Mouse (Mus musculus) right cerebral cortex, postnatal 25 days (tissue): ENCODE measurements at regions not wholly inside any gene's neighbourhood (a gene's known extent, or its start where the extent isn't known, plus 50 kb on each side); places are given as distances from the start of the nearest gene placed in this dataset.

Source experiments
- DNase-seq: peaks from one replicate; pipeline ENCODE4 v3.0.0; 2022

DNA sequence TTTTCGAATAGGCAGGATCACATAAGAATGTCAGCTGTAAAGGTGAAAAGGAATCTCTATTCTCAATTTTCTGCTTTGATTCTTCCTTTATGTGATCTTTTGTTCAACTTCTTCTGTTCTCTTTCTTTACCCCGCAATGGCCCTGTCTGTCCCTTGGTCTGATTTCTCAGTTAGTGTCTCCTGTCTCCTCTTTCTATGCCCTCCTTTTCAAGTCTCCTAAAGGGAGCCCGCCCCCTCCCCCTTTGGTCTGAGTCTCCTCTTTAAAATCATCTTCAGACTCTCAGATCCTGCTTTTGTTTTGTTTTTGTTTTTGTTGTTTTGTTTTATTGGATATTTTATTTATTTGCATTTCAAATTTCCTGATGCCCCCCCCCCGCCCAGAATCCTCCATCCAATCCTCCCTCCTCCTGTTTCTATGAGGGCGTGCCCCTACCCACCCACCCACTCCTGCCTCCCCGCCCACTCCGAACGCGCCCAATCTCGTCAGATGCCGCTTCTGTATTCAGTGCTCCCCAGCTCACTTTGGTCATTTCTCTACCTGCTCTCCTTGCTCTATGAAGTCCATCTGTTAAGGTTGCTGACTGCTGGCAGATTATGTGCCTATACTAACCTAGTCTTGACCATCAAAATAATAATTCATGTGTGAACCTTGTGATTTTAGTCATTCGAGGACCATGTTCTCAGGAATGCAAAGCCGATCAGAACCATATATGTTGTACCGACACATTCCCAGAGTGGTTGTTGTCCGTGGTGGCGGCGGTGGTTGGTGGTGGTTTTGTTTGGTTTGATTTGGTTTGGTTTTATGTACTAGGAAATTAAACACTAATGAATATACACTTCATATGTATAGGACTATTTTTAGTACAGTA lies 487.9 kb upstream of the Adam24 start:
- DNase-seq: no peak

DNA sequence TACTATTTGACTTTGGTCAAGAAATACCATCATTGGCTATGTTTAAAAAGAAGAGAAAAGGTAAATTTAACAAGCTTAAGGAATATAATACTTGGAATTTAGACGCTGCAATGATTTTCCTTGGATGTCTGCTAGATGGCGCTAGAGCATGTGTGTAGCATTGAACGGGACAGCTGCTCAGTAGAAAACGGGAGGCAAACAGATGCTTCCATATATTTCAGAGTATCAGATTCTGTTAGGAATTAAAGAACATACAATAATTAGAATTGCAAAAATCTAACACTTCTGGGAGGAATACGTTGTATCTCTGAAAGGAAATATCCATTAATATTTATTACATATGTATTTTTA lies 487.3 kb upstream of the Adam24 start:
- DNase-seq: peak; percentile 9

DNA sequence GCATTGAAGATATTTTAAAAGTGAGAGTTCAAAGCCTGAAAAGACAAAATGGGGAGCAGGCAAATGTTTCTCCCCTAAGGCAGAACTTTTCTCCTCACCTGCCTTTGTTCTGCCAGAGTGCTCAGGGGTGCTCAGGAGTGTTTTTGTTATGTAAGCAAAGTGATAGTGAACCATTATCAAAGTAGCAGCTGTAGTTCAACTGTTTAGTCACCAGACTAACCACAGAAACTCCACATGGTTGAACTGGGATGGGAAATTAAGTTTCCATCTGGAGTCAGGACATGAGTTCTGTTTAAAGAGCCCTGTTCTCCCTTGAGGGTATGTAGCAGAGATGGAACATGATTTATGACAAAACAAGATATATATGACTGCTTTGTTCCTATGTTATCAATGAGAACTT lies 482.6 kb upstream of the Adam24 start:
- DNase-seq: no peak

DNA sequence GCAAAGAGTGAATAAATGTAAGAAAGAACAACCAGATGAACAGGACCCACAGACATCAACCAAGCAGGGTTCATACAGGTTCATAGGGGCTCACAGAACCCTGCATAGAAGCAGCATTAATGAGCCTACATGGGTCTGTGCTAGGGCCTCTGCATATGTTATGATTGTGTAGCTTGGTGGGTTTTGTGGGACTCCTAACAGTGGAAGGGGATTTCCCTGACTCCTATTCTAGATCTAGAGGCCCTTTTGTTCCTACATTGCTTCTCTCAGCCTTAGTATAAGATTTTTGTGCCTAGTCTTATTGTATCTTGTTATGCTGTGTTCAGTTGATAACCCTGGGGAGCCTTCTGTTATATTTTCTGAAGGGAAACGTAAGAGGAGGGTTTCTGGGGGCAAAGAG lies 481.7 kb upstream of the Adam24 start:
- no peak for DNase-seq

DNA sequence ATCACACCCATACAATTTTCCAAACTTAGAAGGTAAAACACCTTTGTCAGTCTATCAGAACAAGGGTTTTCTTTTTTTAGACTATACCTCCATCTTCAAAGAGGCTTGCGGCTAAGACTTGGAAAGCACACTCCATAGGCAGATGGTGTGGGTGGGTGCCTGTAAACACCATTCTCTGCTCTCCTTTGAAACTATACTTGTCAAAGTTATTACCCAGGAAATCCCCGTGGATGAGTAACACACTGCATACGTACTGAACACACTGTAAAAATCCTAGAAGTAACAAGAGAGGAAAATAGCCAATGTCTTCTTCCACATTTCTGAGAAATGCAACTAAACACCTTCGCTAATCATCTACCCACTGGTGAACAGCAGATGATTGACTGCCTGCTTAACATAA lies 464.0 kb upstream of the Adam24 start:
- peak; percentile 12 for DNase-seq

DNA sequence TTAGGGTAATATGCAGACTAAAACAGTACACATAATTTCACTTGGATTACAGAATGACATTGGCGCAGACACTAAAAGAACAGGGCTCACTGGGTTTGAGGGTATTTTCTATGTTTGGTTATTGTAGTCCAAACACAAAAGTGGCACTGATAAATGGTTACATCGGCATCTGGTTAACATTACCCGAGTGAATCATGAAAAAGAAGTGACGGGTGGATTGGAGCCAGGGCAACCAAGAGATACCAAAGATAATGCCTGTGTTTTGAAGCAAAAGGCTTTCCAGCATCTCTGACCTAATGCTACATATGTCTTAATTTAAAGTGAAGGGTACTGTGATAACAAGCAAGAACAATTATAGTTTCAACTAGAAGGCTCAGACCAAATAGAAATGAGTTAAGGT lies 451.4 kb upstream of the Adam24 start:
- DNase-seq: no peak

DNA sequence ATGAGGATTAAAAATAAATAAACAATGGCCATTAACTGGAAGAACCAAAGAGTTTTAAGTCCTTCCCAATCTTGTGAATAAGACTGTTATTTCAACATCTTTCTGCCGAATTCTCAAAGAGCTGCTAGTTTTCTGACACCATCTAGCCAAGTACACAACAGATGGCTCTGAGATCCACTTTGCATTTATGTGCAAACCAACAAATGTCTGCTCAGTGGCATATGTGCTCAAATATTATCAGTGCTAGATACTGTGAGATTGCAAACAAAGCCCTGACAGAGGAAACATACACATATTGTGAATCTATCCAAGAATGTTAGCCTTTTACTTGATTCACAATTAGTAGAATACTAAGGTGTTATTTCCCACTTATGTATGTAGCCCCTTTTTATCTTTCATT lies 447.6 kb upstream of the Adam24 start:
- DNase-seq: no peak
